Mouse (Mus musculus): ENCODE data around the gene Gm17545.
"Not testable (repeated sequence)": the region's sequence is repeated elsewhere in the genome, so short reads cannot be mapped to it uniquely, and the experiment has no call there.

Gm17545 gene

DNA sequence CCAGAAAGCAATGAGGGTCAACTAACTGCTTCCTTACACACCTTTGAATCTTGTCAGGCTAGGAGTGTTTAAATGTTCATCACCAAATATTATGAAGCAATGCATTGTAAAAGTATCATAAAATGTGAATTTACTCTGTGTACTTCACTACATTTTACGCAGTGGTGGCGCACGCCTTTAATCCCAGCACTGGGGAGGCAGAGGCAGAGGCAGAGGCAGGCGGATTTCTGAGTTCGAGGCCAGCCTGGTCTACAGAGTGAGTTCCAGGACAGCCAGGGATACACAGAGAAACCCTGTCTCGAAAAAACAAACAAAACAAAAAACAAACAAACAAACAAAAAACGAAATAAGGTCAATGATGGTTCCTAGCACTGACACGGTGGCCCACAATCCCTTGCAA is at the start of gene Gm17545:
Gm17545 (plus strand) TSS at position 301 of the 400 bp plus-strand sequence.
- not testable (repeated sequence) for DNase-seq (ENCODE audit: low read depth, low spot score)

DNA sequence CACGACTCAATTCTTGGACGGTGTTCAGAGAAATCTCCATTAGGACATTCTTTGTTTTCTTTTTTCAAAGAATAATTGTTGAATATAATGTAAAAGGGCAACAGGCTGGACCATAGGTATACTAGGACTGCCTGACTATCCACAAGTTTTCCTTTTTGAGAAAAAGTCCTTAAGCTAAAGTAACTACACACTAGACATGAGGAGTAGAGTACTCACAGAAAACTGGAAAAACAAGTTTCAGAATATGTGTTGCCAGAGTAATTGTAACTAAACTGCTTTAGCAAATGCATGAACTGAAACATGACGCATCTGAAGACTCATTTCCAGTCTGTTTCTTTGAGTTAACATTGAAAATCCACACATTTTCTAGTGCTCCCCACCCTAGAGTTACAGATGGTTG is 48.7 kb upstream of the Gm17545 start:
- DNase-seq (ENCODE audit: low read depth, low spot score), result no peak

DNA sequence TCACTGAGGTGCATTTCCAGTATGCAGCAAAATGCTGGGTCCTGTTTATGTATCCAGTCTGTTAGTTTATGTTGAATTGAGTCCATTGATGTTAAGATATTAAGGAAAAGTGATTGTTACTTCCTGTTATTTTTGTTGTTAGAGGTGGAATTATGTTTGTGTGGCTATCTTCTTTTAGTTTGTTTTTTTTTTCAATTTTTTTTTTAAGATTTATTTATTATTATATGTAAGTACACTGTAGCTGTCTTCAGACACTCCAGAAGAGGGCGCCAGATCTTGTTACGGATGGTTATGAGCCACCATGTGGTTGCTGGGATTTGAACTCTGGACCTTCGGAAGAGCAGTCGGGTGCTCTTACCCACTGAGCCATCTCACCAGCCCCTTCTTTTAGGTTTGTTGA is 46.5 kb upstream of the Gm17545 start:
- DNase-seq (ENCODE audit: low read depth, low spot score), result not testable (repeated sequence)

DNA sequence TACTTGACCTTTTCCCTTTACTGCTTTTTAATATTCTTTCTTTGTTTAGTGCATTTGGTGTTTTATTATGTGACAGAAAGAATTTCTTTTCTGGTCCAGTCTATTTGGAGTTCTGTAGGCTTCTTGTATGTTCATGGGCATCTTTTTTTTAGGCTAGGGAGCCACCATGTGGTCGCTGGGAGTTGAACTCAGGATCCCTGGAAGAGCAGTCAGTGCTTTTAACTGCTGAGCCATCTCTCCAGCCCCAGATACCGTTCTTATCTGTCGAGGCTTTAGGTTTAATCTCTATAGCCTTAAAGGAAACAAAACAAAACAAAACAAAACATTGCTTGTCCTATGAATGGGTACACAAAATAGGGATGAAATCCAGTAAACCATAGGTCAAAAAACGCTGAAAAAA is 45.7 kb upstream of the Gm17545 start:
- DNase-seq (ENCODE audit: low read depth, low spot score), result peak; percentile 84

- no peak for DNase-seq (ENCODE audit: low read depth, low spot score)
Measured at GRCm38 (mm10) chr9:22409501-22409900, 44.6 kb upstream of the Gm17545 start.

DNA sequence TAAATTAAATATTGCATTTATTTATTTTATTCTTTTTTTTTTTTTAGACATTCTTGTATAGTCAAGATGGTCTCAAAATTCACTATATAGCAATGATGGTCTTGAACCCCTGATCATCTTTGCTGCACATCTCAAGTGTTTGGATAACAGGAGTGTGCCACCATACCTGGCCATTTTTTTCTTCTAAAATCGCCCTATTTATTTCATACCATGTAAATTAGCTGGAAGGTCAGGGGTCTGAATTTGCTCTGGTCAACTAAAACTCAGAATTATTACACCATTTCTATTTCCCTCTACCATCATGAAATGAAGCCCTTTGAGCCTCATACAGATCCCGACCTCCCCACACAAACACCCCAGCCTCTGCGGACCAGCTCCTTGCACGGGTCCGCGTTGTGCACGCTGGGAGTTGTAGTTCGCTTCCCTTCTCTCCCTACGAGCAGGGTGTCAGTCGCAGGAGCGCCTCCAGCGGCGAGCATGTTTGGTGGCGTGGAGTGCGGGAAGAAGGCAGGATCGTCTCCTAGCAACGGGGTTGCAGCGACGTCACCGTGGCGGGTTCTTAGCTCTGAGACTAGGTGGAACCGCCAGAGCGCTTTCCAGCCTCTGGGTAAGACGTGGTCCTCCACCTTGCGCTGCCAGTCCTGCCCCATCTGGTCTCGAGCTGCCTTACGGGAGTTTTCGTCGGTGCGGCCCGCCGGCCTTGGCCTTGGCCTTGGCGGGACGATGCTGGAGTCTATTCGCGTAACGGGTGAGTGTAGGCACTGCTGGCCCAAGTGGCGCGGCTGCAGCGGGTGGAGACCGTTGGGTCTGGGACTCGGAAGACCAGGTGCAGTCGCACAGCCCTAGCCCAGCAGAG is 42.9 kb upstream of the Gm17545 start, which contains the start of gene 9530077C05Rik:
9530077C05Rik (plus strand) TSS at position 512 of the 856 bp plus-strand sequence.
- peak; percentile 100 for DNase-seq (ENCODE audit: low read depth, low spot score)

DNA sequence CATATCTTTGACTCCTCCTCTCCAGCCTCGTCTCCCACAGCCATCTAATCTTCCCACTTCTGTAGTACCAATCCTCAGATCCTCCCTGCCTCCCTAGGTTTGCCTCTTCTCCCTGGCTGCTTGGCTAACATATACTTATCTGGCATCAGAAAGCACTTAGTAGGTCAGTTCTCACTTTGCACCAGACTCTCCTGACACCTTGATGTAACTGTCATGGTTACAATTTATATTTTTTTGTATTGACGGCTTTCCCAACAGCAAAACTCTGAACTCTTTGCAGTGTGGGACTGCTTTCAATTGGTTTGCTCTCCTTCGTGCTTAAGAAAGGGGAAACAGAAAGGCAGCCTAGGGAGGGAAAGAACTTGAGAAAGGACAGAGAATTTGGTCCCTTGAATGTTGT is 37.9 kb upstream of the Gm17545 start:
- no peak for DNase-seq (ENCODE audit: low read depth, low spot score)

DNA sequence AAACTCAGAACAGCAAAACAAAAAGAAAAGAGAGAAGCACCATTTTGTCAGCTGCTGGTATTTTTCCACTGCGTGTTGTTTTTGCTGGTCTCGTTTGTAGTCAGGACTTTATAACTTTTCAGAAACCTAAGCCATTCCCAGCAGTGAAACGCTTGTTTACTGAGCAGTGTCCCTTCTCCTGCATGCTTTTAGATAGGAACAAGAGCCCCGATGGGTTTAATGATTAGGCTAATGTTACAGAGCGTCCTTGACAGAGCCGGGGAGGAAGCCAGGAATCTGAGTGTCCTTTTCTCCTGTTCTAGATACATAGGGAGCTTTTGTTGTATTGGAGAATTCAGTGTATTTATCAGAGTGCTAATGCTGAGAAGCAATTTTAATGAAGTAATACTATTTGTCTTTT is 36.5 kb upstream of the Gm17545 start:
- no peak for DNase-seq (ENCODE audit: low read depth, low spot score)

- no peak for DNase-seq (ENCODE audit: low read depth, low spot score)
Measured at GRCm38 (mm10) chr9:22419877-22420276, 34.2 kb upstream of the Gm17545 start.

GRCm38 (mm10) chr9:22420491-22420890 is 33.6 kb upstream of the Gm17545 start:
- DNase-seq (ENCODE audit: low read depth, low spot score), result peak; percentile 69

- DNase-seq (ENCODE audit: low read depth, low spot score), result no peak
Measured at GRCm38 (mm10) chr9:22422559-22422958, 31.5 kb upstream of the Gm17545 start.

- no peak for DNase-seq (ENCODE audit: low read depth, low spot score)
Measured at GRCm38 (mm10) chr9:22423507-22423906, 30.6 kb upstream of the Gm17545 start.

DNA sequence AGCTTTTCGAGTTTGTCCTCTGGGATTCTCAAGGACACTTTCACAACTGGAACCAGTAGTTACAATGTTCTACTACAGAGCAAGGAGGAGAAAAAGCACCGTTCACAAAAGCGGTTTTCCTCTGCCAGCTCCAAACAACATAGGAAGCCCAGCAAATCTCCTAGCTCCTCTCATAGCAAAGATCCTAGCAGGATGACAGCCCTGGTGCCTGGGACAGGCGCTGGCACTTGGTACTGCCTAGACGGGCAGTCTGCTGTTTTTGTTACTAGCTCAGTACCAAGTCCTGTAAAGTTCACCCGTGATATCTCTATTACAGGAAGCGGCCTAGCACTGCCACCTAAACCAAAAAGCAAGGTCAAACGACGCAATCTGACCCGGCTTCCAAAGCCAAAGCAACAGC is 29.9 kb upstream of the Gm17545 start:
- DNase-seq (ENCODE audit: low read depth, low spot score), result no peak

- no peak for DNase-seq (ENCODE audit: low read depth, low spot score)
Measured at GRCm38 (mm10) chr9:22424719-22425118, 29.4 kb upstream of the Gm17545 start.

GRCm38 (mm10) chr9:22428028-22428665 is 25.9 kb upstream of the Gm17545 start:
- DNase-seq (ENCODE audit: low read depth, low spot score), result no peak

GRCm38 (mm10) chr9:22428666-22429410 is 25.3 kb upstream of the Gm17545 start:
- DNase-seq (ENCODE audit: low read depth, low spot score), result no peak

- DNase-seq (ENCODE audit: low read depth, low spot score), result peak; percentile 72
Measured at GRCm38 (mm10) chr9:22429533-22430241, 24.4 kb upstream of the Gm17545 start.

DNA sequence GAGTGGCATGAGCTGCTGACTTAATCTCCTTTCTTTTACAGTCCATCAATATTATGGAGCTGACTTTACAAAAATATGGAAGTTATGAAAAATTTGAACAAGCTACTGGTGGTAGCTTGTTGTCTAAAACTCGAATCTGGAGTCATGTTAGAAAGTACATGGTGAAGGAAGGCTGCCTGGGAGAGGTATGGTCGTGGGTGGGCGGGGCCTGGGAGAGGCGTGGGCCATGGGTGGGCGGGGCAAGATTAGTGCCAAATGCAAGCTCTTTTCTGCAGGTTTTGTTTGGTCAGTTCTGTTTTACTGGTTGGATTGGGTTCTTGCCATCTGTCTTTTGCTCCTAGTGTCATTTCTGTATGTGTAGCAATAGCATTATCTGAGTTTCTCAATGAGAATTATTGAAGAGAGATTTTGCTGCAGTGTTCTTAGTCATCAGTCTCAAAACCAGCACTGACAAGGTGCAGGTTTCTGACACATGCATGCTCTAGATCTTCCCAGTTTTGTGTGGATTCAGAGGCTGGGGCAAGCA is 23.7 kb upstream of the Gm17545 start:
- no peak for DNase-seq (ENCODE audit: low read depth, low spot score)

DNA sequence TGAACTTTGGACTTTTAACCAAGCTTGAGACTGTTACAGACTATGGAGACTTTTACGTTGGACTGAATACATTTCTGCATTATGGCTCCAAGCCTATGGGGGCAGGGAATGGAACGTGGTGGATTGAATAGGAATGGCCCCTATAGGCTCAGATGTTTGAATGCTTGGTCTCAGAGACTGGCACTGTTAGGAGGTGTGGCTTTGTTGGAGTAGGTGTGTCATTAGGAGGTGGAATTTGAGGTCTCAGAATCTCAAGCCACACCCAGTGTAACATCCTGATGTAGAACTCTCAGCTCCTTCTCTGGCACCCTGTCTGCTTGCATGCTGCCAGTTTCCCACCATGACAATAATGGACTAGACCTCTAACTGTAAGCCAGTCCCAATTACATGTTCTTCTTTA is 20.9 kb upstream of the Gm17545 start:
- no peak for DNase-seq (ENCODE audit: low read depth, low spot score)

DNA sequence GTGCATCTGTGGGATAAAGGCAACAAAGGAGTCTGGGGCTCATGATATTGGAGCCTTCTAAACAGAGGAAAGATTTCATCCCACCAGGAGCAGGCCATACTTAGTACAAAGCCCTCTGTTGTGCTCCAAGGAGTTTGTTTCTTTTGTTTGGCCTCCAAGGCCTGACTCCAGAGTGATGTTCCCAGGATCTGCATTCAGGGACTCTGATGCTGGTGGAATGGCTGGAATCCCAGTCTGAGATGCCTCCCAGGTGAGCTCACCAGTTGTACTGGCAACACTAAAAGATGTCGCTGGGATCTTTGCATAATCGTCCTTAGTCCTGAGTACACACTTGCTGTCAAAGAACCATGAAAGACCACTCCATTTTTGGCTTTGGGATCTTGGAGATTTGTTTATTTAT is 20.0 kb upstream of the Gm17545 start:
- DNase-seq (ENCODE audit: low read depth, low spot score), result no peak

DNA sequence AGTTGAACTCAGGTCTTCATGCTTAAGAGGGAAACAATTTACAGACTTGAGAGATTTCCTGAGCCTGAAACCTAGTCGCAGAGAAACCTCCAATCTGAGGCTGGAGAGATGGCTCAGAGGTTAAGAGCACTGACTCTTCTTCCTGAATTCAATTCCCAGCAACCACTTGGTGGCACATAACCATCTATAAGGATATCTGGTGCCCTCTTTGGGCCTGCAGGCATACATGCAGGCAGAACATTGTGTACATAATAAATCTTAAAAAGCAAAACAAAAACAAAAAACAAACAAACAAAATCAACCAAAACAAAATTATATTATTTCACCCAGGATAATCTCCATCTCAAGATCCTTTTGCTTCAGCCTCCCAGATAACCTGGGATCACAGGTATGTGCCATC is 15.3 kb upstream of the Gm17545 start:
- DNase-seq (ENCODE audit: low read depth, low spot score), result no peak
